Mouse (Mus musculus) spleen, adult 12 weeks (tissue): ENCODE data around the gene Plcb2.

ENCODE experiments used
- DNase-seq: peaks from one replicate; pipeline ENCODE4 v3.0.0; 2022; ENCODE audit warnings: low spot score

The Plcb2 gene

GRCm38 (mm10) chr2:118685088-118685487 is 43.1 kb downstream of the Plcb2 start:
- DNase-seq = no peak

- no peak for DNase-seq
Observed at GRCm38 (mm10) chr2:118682544-118683260, 45.5 kb downstream of the Plcb2 start.

- no peak for DNase-seq
Observed at GRCm38 (mm10) chr2:118680926-118681325, 47.3 kb downstream of the Plcb2 start.

GRCm38 (mm10) chr2:118679577-118679976 is 48.7 kb downstream of the Plcb2 start:
- DNase-seq = no peak

- no peak for DNase-seq
Observed at GRCm38 (mm10) chr2:118677817-118678216, 50.4 kb downstream of the Plcb2 start.

GRCm38 (mm10) chr2:118676839-118677741 is 51.1 kb downstream of the Plcb2 start:
- no peak for DNase-seq

GRCm38 (mm10) chr2:118674500-118674899 is 53.7 kb downstream of the Plcb2 start:
- DNase-seq = no peak

GRCm38 (mm10) chr2:118673686-118674465 is 54.4 kb downstream of the Plcb2 start:
- no peak for DNase-seq

- no peak for DNase-seq
Observed at GRCm38 (mm10) chr2:118671728-118672127, 56.5 kb downstream of the Plcb2 start.

- no peak for DNase-seq
Observed at GRCm38 (mm10) chr2:118669785-118670184, 58.5 kb downstream of the Plcb2 start.

- no peak for DNase-seq
Observed at GRCm38 (mm10) chr2:118669245-118669644, 59.0 kb downstream of the Plcb2 start.

- DNase-seq = no peak
Observed at GRCm38 (mm10) chr2:118667181-118667580, 61.1 kb downstream of the Plcb2 start.

- DNase-seq = no peak
Observed at GRCm38 (mm10) chr2:118665616-118666015, 62.6 kb downstream of the Plcb2 start.

GRCm38 (mm10) chr2:118664975-118665516 is 63.2 kb downstream of the Plcb2 start:
- DNase-seq = no peak

- peak; percentile 15 for DNase-seq
Observed at GRCm38 (mm10) chr2:118663804-118664766, 64.2 kb downstream of the Plcb2 start.

- DNase-seq = peak; percentile 29
Observed at GRCm38 (mm10) chr2:118662902-118663803, 65.1 kb downstream of the Plcb2 start, which contains the start of gene Pak6. TSS of gene Pak6 (plus strand) at chr2:118663303.

GRCm38 (mm10) chr2:118661891-118662290 is 66.3 kb downstream of the Plcb2 start:
- no peak for DNase-seq

- DNase-seq = peak; percentile 73
Observed at GRCm38 (mm10) chr2:118659998-118660452, 68.2 kb downstream of the Plcb2 start.

- DNase-seq = no peak
Observed at GRCm38 (mm10) chr2:118659493-118659892, 68.7 kb downstream of the Plcb2 start.

GRCm38 (mm10) chr2:118659077-118659476 is 69.2 kb downstream of the Plcb2 start:
- peak; percentile 65 for DNase-seq
